Mouse (Mus musculus) embryonic fibroblast, embryonic 13.5 days (primary cell): ENCODE data around the gene Shtn1. TPM values are rescaled to one million over a fixed set of nuclear protein-coding genes. Genes with fewer than 3 reads are reported as not detected.

ENCODE experiments used
- H3K27ac ChIP-seq: 2 replicates; pipeline ENCODE4 v1.5.1; 2012; ENCODE audit warnings: low read length, control low read depth, inconsistent platforms; ENCODE audit not compliant: insufficient read depth
- H3K4me1 ChIP-seq: 2 replicates; pipeline ENCODE4 v1.6.1; 2011; ENCODE audit warnings: low read length; ENCODE audit not compliant: control insufficient read depth, insufficient read depth
- H3K4me3 ChIP-seq: 2 replicates; pipeline ENCODE4 v1.5.1; 2011; ENCODE audit warnings: mild to moderate bottlenecking, control low read depth, low read length; ENCODE audit not compliant: insufficient read depth
- CTCF ChIP-seq: IDR thresholded peaks from 2 replicates; pipeline ENCODE4 v1.5.1; 2011; ENCODE audit warnings: mild to moderate bottlenecking, control low read depth, low read length, moderate library complexity, borderline replicate concordance; ENCODE audit not compliant: insufficient read depth
- POLR2A ChIP-seq: IDR thresholded peaks from 2 replicates; pipeline ENCODE4 v1.6.1; 2011; ENCODE audit warnings: low read depth, mild to moderate bottlenecking, control low read depth, low read length, moderate library complexity
- polyA plus RNA-seq: library from polyadenylated mRNA; stranded (reverse); fragments of >200 nt; gene quantifications from 2 replicates; pipeline ENCODE4 v1.2.4, GENCODE M21; 2011; ENCODE audit warnings: low read depth; ENCODE audit not compliant: missing spikeins, insufficient read length

The Shtn1 gene
- polyA plus RNA-seq, 1 experiment, result 0.56 TPM

GRCm38 (mm10) chr19:59030221-59030620 lies 45.7 kb downstream of the Shtn1 start:
- Histone ChIP-seq H3K4me3 (no peak overlapping the region), H3K27ac (no peak overlapping the region)

DNA sequence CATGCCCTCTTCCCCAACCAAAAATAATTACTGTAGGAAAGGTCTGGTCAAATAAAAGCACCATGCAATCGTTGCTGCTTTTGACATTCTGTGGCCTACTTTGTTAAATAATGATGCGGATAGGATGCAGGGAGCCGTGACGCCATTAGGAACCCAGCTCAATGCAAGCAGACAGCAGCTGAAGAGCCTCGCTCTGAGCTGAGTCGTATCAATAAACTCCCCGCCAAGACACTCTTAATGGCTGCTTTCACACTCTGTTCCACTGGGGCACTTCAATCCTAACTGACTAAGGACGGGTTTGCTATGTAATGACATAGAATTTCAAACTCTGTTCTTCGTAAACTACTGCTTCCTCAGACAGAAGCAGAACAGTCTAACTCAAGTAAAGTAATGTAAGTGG lies 46.9 kb downstream of the Shtn1 start:
- Histone ChIP-seq H3K4me1 (no peaks in the 10 kb centered on the region), H3K27ac (no peak overlapping the region), H3K4me3 (no peak overlapping the region)
- TF ChIP-seq POLR2A, result no peak
- no peak for TF ChIP-seq CTCF

More at GRCm38 (mm10) chr19:59030221-59030620, 45.7 kb downstream of the Shtn1 start:
- TF ChIP-seq POLR2A, result no peak
- TF ChIP-seq CTCF, result no peak
- no peaks in the 10 kb centered on the region for H3K4me1 ChIP-seq

DNA sequence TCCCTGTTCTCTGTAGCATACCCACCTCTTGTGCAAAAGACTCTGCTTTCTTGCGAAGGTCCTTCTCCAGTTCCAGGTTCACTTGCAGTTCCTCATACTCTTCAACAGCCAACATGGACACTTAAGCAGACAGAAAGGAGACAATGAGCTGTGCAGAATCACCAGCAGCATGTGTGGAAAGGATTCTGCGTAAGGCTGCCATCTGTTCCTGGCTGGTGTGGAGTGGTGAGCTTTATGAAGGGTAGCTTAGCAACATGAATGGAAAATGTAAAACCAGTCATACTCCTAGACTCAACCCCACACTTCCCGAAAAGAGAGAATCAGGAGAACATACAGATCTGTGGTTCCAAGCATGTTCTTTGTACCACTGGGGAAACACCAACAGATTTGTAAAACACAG lies 47.8 kb downstream of the Shtn1 start:
- TF ChIP-seq POLR2A, result no peak
- TF ChIP-seq CTCF, result no peak
- no peaks in the 10 kb centered on the region for H3K4me1 ChIP-seq
- H3K27ac ChIP-seq, result no peak overlapping the region
- H3K4me3 ChIP-seq, result no peak overlapping the region

DNA sequence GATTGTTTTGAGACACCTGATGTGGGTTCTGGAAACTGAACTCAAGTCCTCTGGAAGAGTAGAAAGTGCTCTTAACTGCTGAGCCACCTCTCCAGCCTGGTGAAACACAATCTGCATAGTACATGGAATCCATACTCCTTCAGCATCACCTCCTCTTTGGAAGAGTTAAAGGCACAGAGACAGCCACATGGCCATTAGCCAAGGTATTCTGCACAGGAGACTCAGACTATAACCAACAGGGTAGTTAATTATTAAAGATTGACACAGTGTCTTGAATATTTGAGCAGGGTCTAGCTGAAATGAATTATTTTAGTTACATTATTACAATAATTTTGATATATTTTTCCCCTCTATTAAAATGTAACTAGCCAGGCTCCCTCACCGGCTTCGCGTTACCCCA lies 52.0 kb downstream of the Shtn1 start:
- H3K4me1 ChIP-seq, result no peaks in the 10 kb centered on the region
- H3K4me3 ChIP-seq, result no peak overlapping the region
- H3K27ac ChIP-seq, result no peak overlapping the region
- TF ChIP-seq POLR2A (no peak), CTCF (no peak)

DNA sequence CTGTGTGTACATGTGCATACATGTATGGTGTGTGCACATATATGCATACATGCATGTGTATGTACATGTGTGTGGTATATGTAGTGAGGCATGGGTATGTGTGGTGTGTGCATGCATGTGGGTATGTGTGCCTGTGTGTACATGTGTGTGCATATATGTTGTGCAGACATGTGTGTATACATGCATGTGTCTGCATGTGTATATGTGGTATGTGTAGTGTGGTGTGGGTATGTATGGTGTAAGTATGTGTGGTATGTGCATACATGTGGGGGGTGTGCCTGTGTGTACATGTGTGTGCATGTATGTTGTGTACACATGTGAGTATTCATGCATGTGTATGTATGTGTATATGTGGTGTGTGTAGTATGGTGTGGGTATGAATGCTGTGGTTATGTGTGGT lies 54.3 kb downstream of the Shtn1 start:
- Histone ChIP-seq H3K4me1 (no peaks in the 10 kb centered on the region), H3K27ac (no peak overlapping the region), H3K4me3 (no peak overlapping the region)
- TF ChIP-seq POLR2A (no peak), CTCF (no peak)

DNA sequence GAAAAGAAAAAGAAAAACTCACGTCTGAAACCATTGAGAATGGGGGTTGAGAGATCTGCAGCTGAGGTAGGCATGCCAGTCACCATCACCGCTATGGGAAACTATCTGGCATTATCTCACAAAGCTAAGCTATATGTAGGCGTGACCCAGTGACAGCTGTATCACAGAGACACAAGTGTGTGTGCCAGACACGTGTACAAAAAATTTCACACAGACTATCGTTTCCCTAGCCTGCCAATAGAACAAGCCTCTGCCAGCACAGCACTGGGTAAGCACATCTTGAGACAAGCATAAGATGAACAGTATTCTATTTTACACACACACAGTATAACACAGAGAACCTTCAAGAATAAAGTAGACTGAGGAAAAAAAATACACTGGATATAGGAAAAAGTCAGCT lies 65.1 kb downstream of the Shtn1 start:
- TF ChIP-seq CTCF, result no peak
- no peak for TF ChIP-seq POLR2A
- Histone ChIP-seq H3K4me1 (no peaks in the 10 kb centered on the region), H3K27ac (no peak overlapping the region), H3K4me3 (no peak overlapping the region)

DNA sequence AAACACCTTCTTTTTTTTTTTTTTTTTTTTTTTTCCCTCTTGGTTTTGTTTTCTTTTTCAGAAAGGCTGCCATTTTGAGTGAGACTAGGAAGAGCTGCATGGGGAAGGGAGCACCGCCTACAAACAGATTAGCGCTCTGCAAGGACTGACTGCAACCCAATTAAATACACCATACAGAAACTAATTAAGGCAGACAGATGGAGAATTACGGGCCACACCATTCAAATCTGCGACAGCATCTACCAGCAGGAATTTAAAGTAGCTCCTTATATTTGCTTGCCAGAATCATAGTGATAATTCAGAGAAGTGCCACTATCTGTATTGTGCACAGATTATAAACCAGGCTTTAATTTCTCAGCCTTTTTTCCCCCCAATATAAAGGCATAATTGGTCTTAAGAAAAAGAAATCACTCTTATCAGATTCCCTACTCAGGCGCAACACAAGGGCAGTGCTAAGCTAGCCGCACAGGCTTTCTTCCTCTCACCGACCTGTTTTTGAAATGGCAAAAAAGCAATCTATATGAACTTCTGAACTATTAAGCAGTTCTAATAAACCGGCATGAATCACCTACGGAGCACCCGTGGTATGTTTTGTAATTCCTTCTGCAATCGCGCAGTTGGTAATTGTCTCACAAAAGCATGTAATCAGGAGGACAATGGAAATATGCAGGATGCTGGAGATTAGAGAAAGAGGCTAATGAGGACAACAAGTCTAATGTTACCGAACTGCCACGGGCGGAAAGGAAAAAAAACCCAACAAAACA lies 69.1 kb downstream of the Shtn1 start:
- TF ChIP-seq POLR2A (no peak), CTCF (no peak)
- no peaks in the 10 kb centered on the region for H3K4me1 ChIP-seq
- H3K27ac ChIP-seq, result no peak overlapping the region
- H3K4me3 ChIP-seq, result no peak overlapping the region

GRCm38 (mm10) chr19:59002827-59003226 lies 73.1 kb downstream of the Shtn1 start:
- no peak overlapping the region for H3K4me3 ChIP-seq
- TF ChIP-seq POLR2A (no peak), CTCF (no peak)
- no peaks in the 10 kb centered on the region for H3K4me1 ChIP-seq
- no peak overlapping the region for H3K27ac ChIP-seq

- TF ChIP-seq CTCF, result no peak
- TF ChIP-seq POLR2A, result no peak
- Histone ChIP-seq H3K4me1 (peaks cover 6% of the 10 kb centered on the region), H3K27ac (no peak overlapping the region), H3K4me3 (no peak overlapping the region)
Measured at GRCm38 (mm10) chr19:58981571-58981970, 94.3 kb downstream of the Shtn1 start.

DNA sequence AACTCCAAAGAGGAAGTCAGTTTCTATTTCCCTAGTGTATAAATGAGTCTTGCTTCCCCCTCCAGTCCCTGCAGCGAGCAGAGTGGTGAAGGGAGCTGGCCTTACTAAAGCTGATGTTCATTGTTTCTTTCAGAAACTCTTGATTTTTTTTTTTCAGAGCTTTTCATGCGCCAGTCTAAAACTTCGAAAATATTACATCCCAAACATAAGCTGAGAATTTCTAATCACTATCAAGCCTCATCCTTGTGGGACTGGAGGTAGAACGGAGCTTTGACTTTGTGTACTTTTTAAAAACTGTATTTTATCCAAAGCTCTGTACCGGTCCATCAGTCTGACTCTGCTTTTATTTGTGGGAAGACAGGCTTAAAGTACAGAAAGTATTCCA lies 95.9 kb downstream of the Shtn1 start:
- TF ChIP-seq POLR2A (no peak), CTCF (no peak)
- peaks cover 6% of the 10 kb centered on the region for H3K4me1 ChIP-seq
- H3K4me3 ChIP-seq, result no peak overlapping the region
- peak overlapping the region; percentile 36; the same call in 1 of the 2 replicates for H3K27ac ChIP-seq

DNA sequence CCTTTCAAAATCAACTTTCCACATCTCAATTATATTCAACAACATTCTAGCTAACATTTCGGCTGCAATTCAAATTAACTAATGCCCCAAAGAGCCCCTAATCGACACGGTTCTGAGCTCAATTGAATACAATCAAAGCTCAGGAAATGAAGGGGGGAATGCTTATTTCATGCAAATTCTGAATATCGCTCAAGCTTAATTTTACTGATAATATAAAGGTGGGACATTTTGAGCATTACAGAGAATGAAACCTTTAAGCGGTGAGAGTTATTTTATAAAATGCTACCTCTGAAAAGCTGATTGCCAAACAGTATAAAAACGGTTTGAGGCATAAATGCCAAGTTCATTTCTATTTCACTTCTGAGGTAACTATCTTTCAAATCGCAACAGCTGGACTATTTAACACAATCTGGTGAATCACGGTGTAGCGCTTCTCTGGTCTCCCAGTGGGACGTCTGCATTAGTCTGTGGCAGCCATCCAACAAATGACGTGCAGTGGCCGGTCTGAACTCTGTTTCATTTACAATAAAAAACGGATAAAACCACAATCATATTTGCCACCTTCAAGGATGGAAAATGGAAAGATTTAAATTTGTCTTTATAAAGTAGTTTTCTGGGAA lies 96.4 kb downstream of the Shtn1 start:
- peak overlapping the region; percentile 51 for H3K27ac ChIP-seq
- no peak overlapping the region for H3K4me3 ChIP-seq
- H3K4me1 ChIP-seq, result peaks cover 6% of the 10 kb centered on the region
- TF ChIP-seq POLR2A (no peak), CTCF (no peak)
